Mouse (Mus musculus): ENCODE results near the gene Tmem120b. TPM values are rescaled to one million over a fixed set of nuclear protein-coding genes. Genes with fewer than 3 reads are reported as not detected.

The Tmem120b gene
- total and polyA plus RNA-seq, 3 experiments: 4.8 to 8.0 (median 6.2) TPM

DNA sequence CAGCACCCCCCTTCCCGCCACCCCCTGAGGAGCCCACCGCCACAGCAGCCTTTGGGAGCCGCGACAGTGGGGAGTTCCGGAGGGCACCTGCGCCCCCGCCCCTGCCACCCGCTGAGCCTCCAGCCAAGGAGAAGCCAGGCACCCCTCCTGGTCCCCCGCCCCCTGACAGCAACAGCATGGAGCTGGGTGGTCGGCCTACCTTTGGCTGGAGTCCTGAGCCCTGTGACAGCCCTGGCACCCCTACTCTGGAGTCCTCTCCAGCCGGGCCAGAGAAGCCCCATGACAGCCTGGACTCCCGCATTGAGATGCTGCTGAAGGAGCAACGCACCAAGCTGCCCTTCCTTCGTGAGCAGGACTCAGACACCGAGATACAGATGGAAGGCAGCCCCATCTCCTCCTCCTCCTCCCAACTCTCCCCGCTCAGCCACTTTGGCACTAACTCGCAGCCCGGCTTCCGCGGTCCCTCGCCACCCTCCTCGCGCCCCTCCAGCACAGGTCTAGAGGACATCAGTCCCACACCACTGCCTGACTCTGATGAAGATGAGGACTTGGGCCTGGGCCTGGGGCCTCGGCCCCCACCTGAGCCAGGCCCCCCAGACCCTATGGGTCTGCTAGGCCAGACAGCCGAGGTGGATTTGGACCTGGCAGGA, 80.0 kb downstream of the Tmem120b start:
- peaks cover 61% of the 10 kb centered on the region for H3K79me2 ChIP-seq (replicated peaks; ENCODE audit: control insufficient read depth, extremely low read depth, insufficient read depth, poor library complexity, severe bottlenecking)
- DNase-seq (ENCODE audit: extremely low read depth): no peak
- H3K9me3 ChIP-seq (replicated peaks; ENCODE audit: low read length): no peaks in the 10 kb centered on the region
- H3K9ac ChIP-seq (ENCODE audit: insufficient read depth, low read depth): no peak overlapping the region
- peaks cover 47 to 74% of the 10 kb centered on the region in 2 experiments for H3K36me3 ChIP-seq (replicated peaks in 1 of 2; ENCODE audit: control insufficient read depth in 1 of 2, insufficient read depth in 1 of 2, low read length in 1 of 2)
- H3K27ac ChIP-seq (ENCODE audit: insufficient read depth, low read depth): no peak overlapping the region
- H3K4me1 ChIP-seq (ENCODE audit: control insufficient read depth in 1 of 2, insufficient read depth in 2 of 2): peaks cover 9 to 67% of the 10 kb centered on the region in 2 experiments
- in situ Hi-C loops (cut with MboI; ENCODE audit: low pct_ligation_motif_present, low pct_unique_long_range_greater_than_20kb, low sequenced_read_pairs) (no loop called here), dilution Hi-C loops (cut with MboI; ENCODE audit: extremely low pct_ligation_motif_present, extremely low pct_unique_long_range_greater_than_20kb, low sequenced_read_pairs) (no loop called here)
- no peaks in the 10 kb centered on the region for H3K27me3 ChIP-seq (replicated peaks)
- TF ChIP-seq HCFC1 (IDR thresholded peaks at IDR 0.05; ENCODE audit: low read depth, low read length) (no peak), ZMIZ1 (IDR thresholded peaks at IDR 0.05; ENCODE audit: low read depth, low read length) (no peak), NELFE (IDR thresholded peaks at IDR 0.05; ENCODE audit: low read depth, low read length) (no peak)
- no peak overlapping the region for H3K4me2 ChIP-seq (ENCODE audit: insufficient read depth, low read depth, poor library complexity, severe bottlenecking)
- H3K4me3 ChIP-seq (replicated peaks in 1 of 3; ENCODE audit: low read depth in 2 of 3, low read length in 2 of 3, poor library complexity in 1 of 3): no peak overlapping the region

DNA sequence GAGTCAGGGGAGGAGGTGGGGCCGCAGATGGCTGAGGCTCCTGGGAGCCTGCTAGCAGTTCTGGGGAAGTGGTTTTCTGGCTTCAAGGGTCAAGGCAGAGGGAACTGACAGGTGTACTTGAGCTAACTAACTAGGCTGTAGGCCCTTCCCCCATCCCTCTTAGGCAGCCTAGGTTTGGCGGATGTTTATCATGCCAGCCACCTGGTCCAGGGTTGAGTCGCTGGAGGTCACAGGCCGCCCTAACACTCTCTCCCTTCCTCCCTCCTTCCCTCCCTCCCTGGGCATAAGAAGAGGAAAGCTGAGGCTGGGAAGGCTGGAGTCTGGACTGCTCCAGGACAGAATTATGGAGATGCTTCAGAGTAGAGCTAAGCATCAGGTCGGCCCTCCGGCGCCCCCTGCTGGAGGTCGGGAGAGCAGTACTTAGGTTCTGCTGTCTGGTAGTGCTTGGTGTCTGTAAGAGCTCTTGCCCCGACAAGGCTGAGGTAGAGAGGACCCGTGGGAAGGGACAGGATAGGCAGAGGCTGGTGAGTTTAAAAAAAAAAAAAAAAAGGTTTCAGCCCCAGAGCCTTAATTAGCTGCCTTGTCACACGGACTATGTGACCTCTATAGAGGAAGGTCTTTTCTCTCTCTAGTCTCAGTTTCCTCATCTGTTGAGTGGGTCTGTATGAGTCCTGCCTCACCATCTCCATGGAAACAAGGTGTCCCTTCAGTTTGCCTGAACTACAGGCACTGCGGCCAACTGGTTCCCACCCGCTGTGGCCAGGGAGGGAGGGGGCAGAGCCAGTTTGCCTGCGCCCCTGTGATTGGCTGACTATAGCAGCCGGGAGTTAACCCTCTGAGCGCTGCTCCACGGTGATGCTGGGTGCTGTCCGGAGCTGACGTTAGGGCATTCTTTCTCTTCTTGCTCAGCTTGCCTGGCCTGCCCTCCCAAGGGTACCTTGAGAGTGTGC, 81.5 kb downstream of the Tmem120b start:
- TF ChIP-seq USF2 (conservative IDR thresholded peaks at IDR 0.05; ENCODE audit: low read depth, low read length) (no peak), ZC3H11A (IDR thresholded peaks at IDR 0.05; ENCODE audit: low read depth, low read length) (no peak), SMC3 (IDR thresholded peaks at IDR 0.05; ENCODE audit: low read depth, low read length) (peak; percentile 86), CTCF (conservative IDR thresholded peaks at IDR 0.05 in 1 of 2, IDR thresholded peaks at IDR 0.05 in 1 of 2; ENCODE audit: low read depth in 2 of 2, low read length in 2 of 2) (peak; percentile 78 to 90), NELFE (IDR thresholded peaks at IDR 0.05; ENCODE audit: low read depth, low read length) (no peak; the same call in 1 of the 2 replicates), RAD21 (IDR thresholded peaks at IDR 0.05; ENCODE audit: low read depth, low read length) (peak; percentile 70), MYC (IDR thresholded peaks at IDR 0.05; ENCODE audit: low read depth, low read length) (no peak), CHD2 (IDR thresholded peaks at IDR 0.05; ENCODE audit: low read length) (peak; percentile 33; the same call in 1 of the 2 replicates), MEF2A (IDR thresholded peaks at IDR 0.05; ENCODE audit: borderline replicate concordance, low read depth, low read length) (no peak; the same call in 1 of the 2 replicates), CHD1 (IDR thresholded peaks at IDR 0.05; ENCODE audit: low read depth, low read length) (peak; percentile 11; the same call in 1 of the 2 replicates), TCF12 (IDR thresholded peaks at IDR 0.05; ENCODE audit: low read depth, low read length) (peak; percentile 25; the same call in 1 of the 2 replicates), MAZ (IDR thresholded peaks at IDR 0.05; ENCODE audit: low read depth, low read length) (peak; percentile 66), BHLHE40 (IDR thresholded peaks at IDR 0.05; ENCODE audit: low read depth, low read length) (no peak), ETS1 (conservative IDR thresholded peaks at IDR 0.05; ENCODE audit: low read depth, low read length) (no peak), MAFK (IDR thresholded peaks at IDR 0.05; ENCODE audit: insufficient replicate concordance, low read length) (no peak), POLR2A (IDR thresholded peaks at IDR 0.05; ENCODE audit: low read depth, low read length) (peak; percentile 45)
- Histone ChIP-seq H3K9me3 (replicated peaks; ENCODE audit: low read length) (no peaks in the 10 kb centered on the region), H3K27ac (ENCODE audit: insufficient read depth, low read depth) (peak overlapping the region; percentile 75), H3K27me3 (replicated peaks) (no peaks in the 10 kb centered on the region), H3K4me2 (ENCODE audit: insufficient read depth, low read depth, poor library complexity, severe bottlenecking) (peak overlapping the region; percentile 54), H3K79me2 (replicated peaks; ENCODE audit: control insufficient read depth, extremely low read depth, insufficient read depth, poor library complexity, severe bottlenecking) (peaks cover 46% of the 10 kb centered on the region), H3K9ac (ENCODE audit: insufficient read depth, low read depth) (peak overlapping the region; percentile 8; the same call in 1 of the 2 replicates), H3K36me3 (replicated peaks in 1 of 2; ENCODE audit: control insufficient read depth in 1 of 2, insufficient read depth in 1 of 2, low read length in 1 of 2) (peaks cover 57 to 80% of the 10 kb centered on the region in 2 experiments), H3K4me3 (replicated peaks in 1 of 3; ENCODE audit: low read depth in 2 of 3, low read length in 2 of 3, poor library complexity in 1 of 3) (peak overlapping the region; percentile 58 to 72 (median 60)), H3K4me1 (ENCODE audit: control insufficient read depth in 1 of 2, insufficient read depth in 2 of 2) (peaks cover 9 to 64% of the 10 kb centered on the region in 2 experiments)
- dilution Hi-C loops (cut with MboI; ENCODE audit: extremely low pct_ligation_motif_present, extremely low pct_unique_long_range_greater_than_20kb, low sequenced_read_pairs) (no loop called here), in situ Hi-C loops (cut with MboI; ENCODE audit: low pct_ligation_motif_present, low pct_unique_long_range_greater_than_20kb, low sequenced_read_pairs) (no loop called here)
- DNase-seq (ENCODE audit: extremely low read depth): peak; percentile 84

Measured in CH12.LX (cell line).